Mouse (Mus musculus) hindbrain, embryonic 10.5 days (tissue): ENCODE measurements around the gene Hlcs. TPM values are rescaled to one million over a fixed set of nuclear protein-coding genes. Genes with fewer than 3 reads are reported as not detected.

Source experiments
- DNase-seq: peaks from one replicate; pipeline ENCODE4 v3.0.0-alpha.2; 2017; ENCODE audit warnings: low spot score
- H3K27ac ChIP-seq: fragments of 300-500 bp; sonication (generic); 2 replicates; pipeline ENCODE4 v1.5.1; 2016; ENCODE audit warnings: mild to moderate bottlenecking, moderate library complexity
- H3K27me3 ChIP-seq: fragments of 300-500 bp; sonication (generic); 2 replicates; pipeline ENCODE4 v1.6.1; 2016; ENCODE audit warnings: mild to moderate bottlenecking; ENCODE audit not compliant: poor library complexity, insufficient read depth, severe bottlenecking
- H3K36me3 ChIP-seq: fragments of 300-500 bp; sonication (generic); 2 replicates; pipeline ENCODE4 v1.6.1; 2016; ENCODE audit warnings: mild to moderate bottlenecking, moderate library complexity
- H3K4me1 ChIP-seq: fragments of 300-500 bp; sonication (generic); replicated peaks from 2 replicates; pipeline ENCODE4 v1.6.1; 2016; ENCODE audit warnings: mild to moderate bottlenecking
- H3K4me3 ChIP-seq: fragments of 300-500 bp; sonication (generic); 2 replicates; pipeline ENCODE4 v1.5.1; 2016; ENCODE audit warnings: mild to moderate bottlenecking, moderate library complexity
- H3K9me3 ChIP-seq: fragments of 300-500 bp; sonication (generic); 2 replicates; pipeline ENCODE4 v1.6.1; 2016; ENCODE audit warnings: mild to moderate bottlenecking, moderate library complexity
- WGBS: fragments of 180-500 bp; shearing (Covaris S2); methylation state at CpG from one replicate; pipeline ENCODE4 v1.1.7; 2016; 5-methylcytosine and 5-hydroxymethylcytosine counted together
- polyA plus RNA-seq: library from polyadenylated mRNA; unstranded; fragments of >200 nt; fragmentation: Nextera tagmentation; extraction: Ambion mirVana; gene quantifications from 2 replicates; pipeline ENCODE4 v1.2.1, GENCODE M21; 2016

The Hlcs gene
- 10.3 and 13.3 TPM in 2 replicates for polyA plus RNA-seq

DNA sequence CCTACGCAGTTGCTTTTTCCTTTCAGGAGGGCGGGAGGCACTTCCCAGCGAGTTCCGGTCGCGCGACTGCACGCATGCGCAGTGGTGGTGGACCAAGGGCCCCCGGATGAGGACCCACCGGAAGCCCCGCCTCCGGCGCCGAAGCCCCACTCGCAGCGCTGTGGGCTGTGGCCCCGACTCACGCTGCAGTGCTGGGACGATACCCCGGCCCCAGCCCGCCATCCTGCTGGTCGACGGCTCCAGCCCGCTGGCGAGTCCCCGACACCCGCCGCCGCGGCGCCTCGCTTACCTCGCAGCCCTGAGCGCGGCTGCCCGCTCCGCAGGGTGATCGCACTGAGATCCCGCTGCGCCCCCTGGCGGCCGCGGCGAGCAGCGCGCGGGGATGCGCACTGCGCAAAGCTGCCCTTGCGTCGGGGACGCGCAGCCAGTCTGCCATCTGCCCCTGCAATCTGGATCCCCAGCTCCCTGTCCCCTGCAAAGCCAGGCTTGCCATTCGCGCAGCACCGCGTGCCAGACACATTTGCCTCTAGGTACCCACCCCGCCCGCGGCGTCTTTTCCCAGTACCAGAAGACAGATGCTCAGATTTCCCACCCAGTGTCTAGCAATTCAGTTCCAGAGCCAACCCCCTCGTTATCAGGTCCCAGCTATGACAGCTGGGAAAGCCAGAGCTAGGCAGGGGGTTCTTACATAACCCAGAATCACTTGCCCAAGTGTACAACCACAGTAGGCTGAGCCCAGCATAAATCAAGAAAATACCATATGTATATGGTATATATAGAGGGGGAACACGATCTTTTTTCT, at the start of gene Hlcs:
TSS of gene Hlcs (minus strand) at position 343 of the 802 bp plus-strand sequence.
- DNase-seq: peak; percentile 96
- Histone ChIP-seq H3K9me3 (no peaks in the 10 kb centered on the region), H3K36me3 (no peaks in the 10 kb centered on the region), H3K4me3 (peak within 1 kb of the TSS; percentile 78), H3K4me1 (peaks cover 22% of the 10 kb centered on the region), H3K27ac (peak within 1 kb of the TSS; percentile 99), H3K27me3 (peaks cover 5% of the 10 kb centered on the region; the same call in 1 of the 2 replicates)
- under 1% methylated on average over 64 of the region's 64 CpGs for WGBS

DNA sequence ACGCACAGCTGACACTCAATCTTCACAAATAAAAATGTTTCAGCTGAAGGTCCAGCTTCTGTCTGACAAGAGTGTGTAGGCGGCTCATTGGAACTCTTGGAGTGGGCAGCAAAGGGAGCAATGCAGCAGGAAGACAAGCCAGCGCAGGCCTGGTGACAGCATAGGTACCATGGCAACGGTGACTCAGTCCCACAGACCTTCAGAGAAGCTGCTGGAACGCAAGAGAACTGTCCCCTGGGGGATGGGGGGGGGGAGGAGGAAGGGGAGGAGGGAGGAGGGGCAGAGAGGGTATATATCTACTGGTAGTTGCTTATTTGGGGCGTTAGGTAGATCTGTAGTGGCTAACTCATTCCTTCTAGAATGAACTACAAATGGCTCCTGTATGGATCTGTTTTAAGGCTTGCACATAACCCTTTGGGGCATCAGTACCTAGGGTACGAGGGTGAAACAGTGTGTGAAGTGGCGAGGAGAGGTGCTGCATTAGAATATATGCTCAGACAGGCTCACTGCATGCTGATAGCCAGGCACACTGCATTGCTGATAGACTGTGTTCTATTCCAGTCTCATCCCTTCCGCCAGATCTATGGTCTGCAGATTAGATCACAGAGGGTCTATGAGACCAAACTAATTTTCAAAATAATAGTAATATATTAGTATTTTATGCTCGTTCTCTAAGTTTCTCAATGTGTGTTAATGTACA, 49.0 kb upstream of the Hlcs start:
- WGBS: 53% methylated on average over 10 of the region's 10 CpGs
- no peaks in the 10 kb centered on the region for H3K9me3 ChIP-seq

DNA sequence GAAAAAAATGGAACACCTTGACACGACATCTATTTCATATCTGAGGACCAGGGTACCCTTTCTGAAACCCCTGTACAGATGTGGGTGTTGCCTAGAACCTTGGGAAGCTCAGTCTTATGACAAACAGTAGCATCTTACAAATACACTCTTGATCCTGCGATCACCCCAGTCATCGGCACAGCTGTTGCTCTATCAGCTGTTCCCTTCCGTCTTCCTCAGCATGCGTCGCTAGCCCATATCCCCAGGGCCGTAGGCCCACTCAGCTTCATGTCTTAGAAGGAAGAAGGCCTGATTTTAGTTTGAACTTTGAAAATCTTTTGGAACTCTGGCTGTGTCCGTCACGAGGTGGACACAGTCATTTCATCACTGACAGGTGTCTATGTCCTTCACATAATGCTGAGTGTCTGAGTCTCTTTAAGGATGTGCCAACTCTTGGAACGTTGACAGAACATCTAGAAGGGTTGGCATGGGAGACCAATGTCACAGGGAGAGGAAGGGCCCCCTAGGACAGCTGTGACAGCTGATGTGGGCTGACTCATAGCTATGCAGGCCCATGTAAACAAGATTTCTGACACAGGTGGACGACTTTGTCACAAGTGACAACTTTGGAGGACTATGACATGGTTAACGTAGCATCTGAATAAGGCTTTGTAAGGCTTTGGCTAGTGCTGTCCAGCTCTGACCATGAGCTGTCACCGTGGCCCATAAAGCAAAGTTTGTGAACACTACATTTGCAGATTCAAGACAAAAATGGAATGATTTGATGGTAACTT, 47.4 kb upstream of the Hlcs start:
- no peaks in the 10 kb centered on the region; the same call in 1 of the 2 replicates for H3K27me3 ChIP-seq
- no peak overlapping the region for H3K4me3 ChIP-seq
- H3K27ac ChIP-seq: no peak overlapping the region
- WGBS: 89% methylated on average over 13 of the region's 13 CpGs
- H3K9me3 ChIP-seq: no peaks in the 10 kb centered on the region
- DNase-seq: no peak
- peaks cover 11% of the 10 kb centered on the region; the same call in 1 of the 2 replicates for H3K36me3 ChIP-seq
- H3K4me1 ChIP-seq: peaks cover 16% of the 10 kb centered on the region

More for the DNA sequence above, 49.0 kb upstream of the Hlcs start:
- no peak overlapping the region for H3K27ac ChIP-seq
- no peak overlapping the region for H3K4me3 ChIP-seq
- peak; percentile 48 for DNase-seq
- H3K36me3 ChIP-seq: peaks cover 15% of the 10 kb centered on the region; the same call in 1 of the 2 replicates
- no peaks in the 10 kb centered on the region; the same call in 1 of the 2 replicates for H3K27me3 ChIP-seq
- H3K4me1 ChIP-seq: peaks cover 16% of the 10 kb centered on the region

DNA sequence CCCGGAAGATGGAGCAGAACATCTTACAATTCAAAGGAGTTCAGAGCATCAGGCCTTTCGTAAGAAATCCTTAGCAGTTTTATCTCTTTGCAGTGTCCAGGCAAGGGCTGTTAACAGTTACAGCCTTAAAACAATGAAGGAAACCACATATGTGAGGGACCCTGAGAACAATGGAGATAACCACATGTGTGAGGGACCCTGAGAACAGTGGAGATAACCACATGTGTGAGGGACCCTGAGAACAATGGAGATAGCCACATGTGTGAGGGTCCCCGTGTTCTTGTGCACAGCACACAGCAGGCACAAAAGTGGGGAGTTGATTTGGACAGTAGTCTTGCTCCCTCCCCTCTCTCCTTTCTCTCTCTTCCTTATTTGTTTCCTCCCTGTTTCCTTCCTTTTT, 44.7 kb upstream of the Hlcs start:
- H3K9me3 ChIP-seq: no peaks in the 10 kb centered on the region
- 84% methylated on average over 3 of the region's 3 CpGs for WGBS
- no peak overlapping the region for H3K4me3 ChIP-seq
- H3K27me3 ChIP-seq: no peaks in the 10 kb centered on the region; the same call in 1 of the 2 replicates
- DNase-seq: no peak
- H3K27ac ChIP-seq: no peak overlapping the region
- H3K4me1 ChIP-seq: peaks cover 24% of the 10 kb centered on the region
- H3K36me3 ChIP-seq: no peaks in the 10 kb centered on the region

DNA sequence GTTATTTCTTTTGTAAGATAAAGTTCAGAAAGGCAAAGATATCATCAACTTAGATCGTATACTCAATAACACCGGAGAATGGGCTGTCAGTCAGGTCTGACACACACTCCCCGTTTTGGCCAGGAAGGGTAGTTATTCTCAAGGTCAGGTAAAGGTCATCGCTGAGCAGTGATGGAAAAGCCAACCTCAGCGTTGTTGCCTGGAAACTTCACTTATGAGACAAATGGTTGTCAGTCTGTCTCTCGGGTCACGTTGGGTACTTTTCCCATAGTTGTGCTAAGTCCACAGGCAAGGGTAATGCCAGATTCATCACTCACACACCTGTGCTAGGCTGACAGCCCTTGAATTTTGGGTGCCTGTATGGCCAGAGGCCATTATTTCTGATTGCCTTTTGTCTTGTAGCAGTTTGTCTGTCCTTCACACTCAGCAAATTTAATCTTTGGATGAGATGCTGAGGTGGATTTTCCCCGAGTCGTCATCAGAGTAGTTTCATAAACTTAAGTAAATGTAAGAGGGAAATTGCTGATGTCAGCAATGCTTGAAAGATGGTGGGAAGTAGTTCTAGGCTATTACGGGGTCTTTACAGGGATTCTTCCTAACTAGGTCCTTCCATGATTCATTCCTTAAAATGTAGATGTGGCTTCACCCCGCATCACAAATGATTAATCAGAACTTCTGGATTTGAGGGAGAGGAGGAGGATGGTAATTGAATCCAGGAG, 43.6 kb upstream of the Hlcs start:
- Histone ChIP-seq H3K27ac (no peak overlapping the region), H3K9me3 (no peaks in the 10 kb centered on the region), H3K4me1 (peaks cover 17% of the 10 kb centered on the region), H3K4me3 (no peak overlapping the region), H3K27me3 (no peaks in the 10 kb centered on the region; the same call in 1 of the 2 replicates), H3K36me3 (no peaks in the 10 kb centered on the region)
- 82% methylated on average over 11 of the region's 11 CpGs for WGBS
- DNase-seq: no peak

DNA sequence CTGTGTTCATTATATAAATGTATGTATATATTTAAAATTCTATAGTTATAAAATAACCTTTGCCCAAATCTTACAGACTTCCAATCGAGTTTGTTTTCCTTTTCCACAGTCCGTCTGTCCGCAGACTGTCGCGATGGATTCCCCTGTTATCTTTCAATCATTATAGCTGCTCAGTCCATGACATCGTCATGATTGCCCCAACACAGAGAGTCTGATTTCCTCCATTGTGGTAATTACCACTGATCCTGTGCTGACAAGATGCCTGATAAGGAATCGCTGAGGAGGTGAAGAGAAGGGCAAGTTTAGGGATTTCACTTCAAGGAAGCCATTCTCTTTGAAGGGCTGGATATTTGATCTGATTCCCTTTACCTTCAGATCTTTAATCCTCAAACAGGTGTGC, 42.7 kb upstream of the Hlcs start:
- H3K27ac ChIP-seq: no peak overlapping the region
- 71% methylated on average over 7 of the region's 7 CpGs for WGBS
- no peak for DNase-seq

DNA sequence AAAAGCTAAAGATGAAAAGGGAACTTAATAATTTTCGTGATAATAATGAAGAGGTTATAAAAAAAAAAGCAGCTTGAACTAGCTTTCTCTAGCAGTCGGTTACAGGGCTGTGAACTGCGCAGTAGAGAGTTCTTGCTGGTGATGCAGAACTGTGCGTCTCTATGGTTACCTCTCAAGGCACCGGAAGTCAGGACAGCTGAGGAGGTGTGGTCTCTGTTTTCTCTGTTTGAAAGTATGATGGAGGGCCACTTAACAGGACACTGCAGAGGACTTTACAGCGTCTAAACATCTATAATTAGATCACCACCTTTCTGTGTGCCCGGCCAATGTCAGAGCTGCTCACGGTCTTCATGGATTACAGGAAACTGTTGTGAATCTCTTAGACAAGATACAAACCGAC, 41.1 kb upstream of the Hlcs start:
- no peaks in the 10 kb centered on the region; the same call in 1 of the 2 replicates for H3K27me3 ChIP-seq
- peak; percentile 25 for DNase-seq
- H3K27ac ChIP-seq: no peak overlapping the region
- 61% methylated on average over 9 of the region's 9 CpGs for WGBS
- peaks cover 15% of the 10 kb centered on the region for H3K4me1 ChIP-seq
- H3K9me3 ChIP-seq: no peaks in the 10 kb centered on the region
- no peaks in the 10 kb centered on the region for H3K36me3 ChIP-seq
- H3K4me3 ChIP-seq: no peak overlapping the region

More for the DNA sequence above, 42.7 kb upstream of the Hlcs start:
- no peaks in the 10 kb centered on the region for H3K36me3 ChIP-seq
- H3K27me3 ChIP-seq: no peaks in the 10 kb centered on the region; the same call in 1 of the 2 replicates
- peaks cover 14% of the 10 kb centered on the region for H3K4me1 ChIP-seq
- H3K4me3 ChIP-seq: no peak overlapping the region
- H3K9me3 ChIP-seq: no peaks in the 10 kb centered on the region

DNA sequence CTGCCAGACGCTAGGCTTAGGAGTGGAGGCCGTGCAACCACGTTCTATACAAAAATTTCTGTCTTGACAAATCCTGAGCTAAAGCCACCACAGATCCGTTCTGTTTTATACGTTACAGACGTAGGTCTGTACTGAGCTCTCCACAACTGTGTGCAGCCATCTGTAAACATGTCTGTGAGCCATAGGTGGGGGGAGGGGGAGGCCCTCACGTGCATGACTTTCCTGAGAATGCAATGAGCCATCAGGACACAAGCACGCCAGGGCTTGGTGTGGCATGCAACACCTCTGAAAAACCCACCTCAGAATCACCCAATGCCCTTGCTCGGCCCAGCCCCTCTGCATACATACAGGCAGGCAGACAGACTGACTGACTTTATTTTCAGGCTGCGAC, 36.9 kb upstream of the Hlcs start:
- DNase-seq: no peak
- no peak overlapping the region for H3K4me3 ChIP-seq
- H3K4me1 ChIP-seq: peaks cover 15% of the 10 kb centered on the region
- 83% methylated on average over 10 of the region's 10 CpGs for WGBS
- H3K27ac ChIP-seq: no peak overlapping the region
- H3K27me3 ChIP-seq: no peaks in the 10 kb centered on the region
- H3K36me3 ChIP-seq: no peaks in the 10 kb centered on the region
- no peaks in the 10 kb centered on the region for H3K9me3 ChIP-seq

DNA sequence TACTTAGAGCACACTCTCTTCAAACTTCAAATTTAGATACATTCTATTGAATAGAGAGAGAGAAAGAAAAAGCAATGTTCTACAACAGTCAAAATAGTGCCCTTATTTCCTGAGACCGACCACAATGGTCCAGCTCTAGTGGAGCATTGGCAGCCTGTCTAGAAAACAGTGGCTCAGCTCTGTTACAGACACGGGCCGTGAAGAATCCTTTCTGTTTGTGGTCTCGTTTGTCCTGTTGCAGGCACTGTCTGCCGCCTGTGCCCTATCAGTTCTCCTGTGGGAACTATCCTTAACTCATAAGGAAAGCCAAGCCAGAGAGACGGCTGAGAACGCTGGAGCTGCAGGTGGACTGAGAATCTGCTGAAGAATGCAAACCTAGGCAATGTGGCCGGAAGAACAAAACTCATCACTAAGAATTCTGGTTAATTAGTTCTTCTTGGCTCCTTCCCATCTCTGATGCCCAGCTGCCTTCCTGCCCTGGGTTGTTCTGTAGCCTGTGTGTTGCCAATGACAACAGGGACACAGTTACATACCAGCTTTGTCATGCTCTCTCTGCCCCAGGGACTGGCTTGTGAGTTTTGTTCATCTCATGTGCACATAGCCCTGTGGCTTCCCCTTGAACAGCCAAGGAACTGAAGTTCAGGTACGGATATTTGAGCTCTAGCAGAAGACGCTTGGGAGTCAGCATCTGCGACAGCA, 36.4 kb upstream of the Hlcs start:
- Histone ChIP-seq H3K4me1 (peaks cover 15% of the 10 kb centered on the region), H3K36me3 (no peaks in the 10 kb centered on the region), H3K27ac (no peak overlapping the region), H3K27me3 (no peaks in the 10 kb centered on the region), H3K4me3 (no peak overlapping the region), H3K9me3 (no peaks in the 10 kb centered on the region)
- DNase-seq: no peak
- WGBS: 74% methylated on average over 11 of the region's 11 CpGs

DNA sequence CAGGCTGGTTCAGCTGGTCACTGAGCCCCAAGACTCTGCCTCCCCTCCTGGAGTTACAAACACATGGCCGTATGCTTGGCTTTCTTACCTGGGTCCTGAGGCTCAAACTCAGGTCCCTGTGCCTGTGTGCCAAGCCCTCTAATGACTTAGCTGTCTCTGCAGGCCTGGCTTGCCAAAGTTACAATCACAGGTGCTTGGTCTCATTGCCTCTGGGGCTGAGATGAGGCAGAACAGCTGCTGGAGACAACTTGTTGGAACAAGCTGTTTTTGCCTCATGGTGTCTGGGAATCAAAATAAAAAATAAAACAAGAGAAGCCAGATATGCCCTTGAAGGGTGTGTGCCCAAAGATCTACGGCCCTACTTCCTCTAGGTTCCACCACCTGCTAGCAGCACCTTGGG, 35.4 kb upstream of the Hlcs start:
- H3K27ac ChIP-seq: no peak overlapping the region
- no peaks in the 10 kb centered on the region for H3K27me3 ChIP-seq
- peaks cover 11% of the 10 kb centered on the region for H3K4me1 ChIP-seq
- H3K4me3 ChIP-seq: no peak overlapping the region
- WGBS: 89% methylated on average over 2 of the region's 2 CpGs
- H3K9me3 ChIP-seq: no peaks in the 10 kb centered on the region
- no peak for DNase-seq
- no peaks in the 10 kb centered on the region for H3K36me3 ChIP-seq

DNA sequence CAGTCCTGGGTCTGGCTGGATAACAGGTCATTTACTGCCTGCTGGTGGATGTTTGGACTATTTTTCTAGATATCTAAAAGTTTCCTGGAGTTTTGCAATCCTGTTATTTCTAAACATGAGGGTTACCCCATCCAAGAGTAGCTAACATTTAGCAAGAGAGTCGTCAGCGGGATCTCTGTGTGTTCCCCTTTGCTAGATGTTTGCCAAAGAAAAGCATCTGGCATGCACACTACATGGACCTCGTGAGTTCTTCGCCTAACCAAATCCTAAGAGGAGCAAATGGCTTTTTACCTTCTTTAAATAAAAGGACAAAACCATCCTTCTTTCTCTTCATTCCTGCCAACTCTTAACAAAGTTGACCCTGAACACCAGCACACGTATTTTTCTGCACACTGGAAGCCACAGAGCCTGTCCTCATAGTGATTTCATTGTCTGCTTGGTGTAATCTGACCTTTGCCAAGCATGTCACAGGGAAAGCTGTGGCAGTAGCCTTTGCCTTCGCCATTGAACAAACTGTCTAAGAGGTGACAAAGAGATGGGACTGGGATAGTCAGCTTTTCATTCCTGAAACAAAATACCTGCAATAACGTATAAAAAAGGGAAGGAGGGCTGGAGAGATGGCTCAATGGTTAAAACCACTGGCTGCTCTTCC, 33.8 kb upstream of the Hlcs start:
- Histone ChIP-seq H3K27me3 (no peaks in the 10 kb centered on the region), H3K4me1 (peaks cover 7% of the 10 kb centered on the region; the same call in 1 of the 2 replicates), H3K27ac (no peak overlapping the region), H3K4me3 (no peak overlapping the region), H3K9me3 (no peaks in the 10 kb centered on the region), H3K36me3 (no peaks in the 10 kb centered on the region)
- no peak for DNase-seq
- 73% methylated on average over 7 of the region's 7 CpGs for WGBS
